Mouse (Mus musculus) heart, embryonic 15.5 days (tissue): Measurements from ENCODE around the gene Tsc22d1. TPM values are rescaled to one million over a fixed set of nuclear protein-coding genes. Genes with fewer than 3 reads are reported as not detected.

Experiments
- ATAC-seq: fragments of 200-750 bp; cut with Nextera tagmentation; replicated peaks from 2 replicates; pipeline ENCODE4 v1.8.0; 2017; ENCODE audit warnings: low read depth, moderate TSS enrichment; ENCODE audit not compliant: insufficient number of reproducible peaks, insufficient read depth, low FRiP score
- H3K27ac ChIP-seq: fragments of 300-500 bp; sonication (generic); 2 replicates; pipeline ENCODE4 v1.5.1; 2015; ENCODE audit warnings: mild to moderate bottlenecking, inconsistent platforms
- H3K27me3 ChIP-seq: fragments of 300-500 bp; sonication (generic); 2 replicates; pipeline ENCODE4 v1.6.1; 2015; ENCODE audit warnings: inconsistent platforms
- H3K36me3 ChIP-seq: fragments of 300-500 bp; sonication (generic); 2 replicates; pipeline ENCODE4 v1.6.1; 2015; ENCODE audit warnings: mild to moderate bottlenecking, inconsistent platforms
- H3K4me1 ChIP-seq: fragments of 300-500 bp; sonication (generic); replicated peaks from 2 replicates; pipeline ENCODE4 v1.6.1; 2015; ENCODE audit warnings: inconsistent platforms
- H3K4me2 ChIP-seq: fragments of 300-500 bp; sonication (generic); 2 replicates; pipeline ENCODE4 v1.6.1; 2015; ENCODE audit warnings: inconsistent platforms, mild to moderate bottlenecking, moderate library complexity
- H3K4me3 ChIP-seq: fragments of 300-500 bp; sonication (generic); 2 replicates; pipeline ENCODE4 v1.5.1; 2015; ENCODE audit warnings: mild to moderate bottlenecking, inconsistent platforms
- H3K9ac ChIP-seq: fragments of 300-500 bp; sonication (generic); 2 replicates; pipeline ENCODE4 v1.6.1; 2015; ENCODE audit warnings: mild to moderate bottlenecking, inconsistent platforms
- H3K9me3 ChIP-seq: fragments of 300-500 bp; sonication (generic); replicated peaks from 2 replicates; pipeline ENCODE4 v1.6.1; 2016; ENCODE audit warnings: inconsistent platforms
- WGBS: fragments of 180-500 bp; shearing (Covaris S2); methylation state at CpG from one replicate; pipeline ENCODE4 v1.1.7; 2015; ENCODE audit warnings: mixed read lengths; 5-methylcytosine and 5-hydroxymethylcytosine counted together
- polyA plus RNA-seq: library from polyadenylated mRNA; unstranded; fragments of >200 nt; fragmentation: Nextera tagmentation; extraction: Ambion mirVana; gene quantifications from 2 replicates; pipeline ENCODE4 v1.2.1, GENCODE M21; 2015

Gene Tsc22d1
- polyA plus RNA-seq, 1 experiment from 2014 or later = 266 TPM

GRCm38 (mm10) chr14:76442160-76442559 is 27.4 kb downstream of the Tsc22d1 start:
- Histone ChIP-seq H3K4me2 (no peak overlapping the region), H3K36me3 (peaks cover 23% of the 10 kb centered on the region), H3K9me3 (no peaks in the 10 kb centered on the region), H3K4me3 (no peak overlapping the region), H3K4me1 (no peaks in the 10 kb centered on the region), H3K27ac (no peak overlapping the region), H3K27me3 (no peaks in the 10 kb centered on the region), H3K9ac (no peak overlapping the region)
- ATAC-seq = no peak
- 83% methylated on average over 10 of the region's 10 CpGs for WGBS

GRCm38 (mm10) chr14:76448987-76449386 is 34.2 kb downstream of the Tsc22d1 start:
- 0 out of 2 replicates have a peak, but pooled peaks have one; percentile 47 for ATAC-seq
- H3K4me1 ChIP-seq = peaks cover 15% of the 10 kb centered on the region
- H3K9me3 ChIP-seq = no peaks in the 10 kb centered on the region
- H3K27me3 ChIP-seq = no peaks in the 10 kb centered on the region
- H3K27ac ChIP-seq = no peak overlapping the region
- WGBS = 56% methylated on average over 4 of the region's 4 CpGs
- H3K9ac ChIP-seq = no peak overlapping the region
- peak overlapping the region; percentile 30; the same call in 1 of the 2 replicates for H3K4me2 ChIP-seq
- H3K36me3 ChIP-seq = no peaks in the 10 kb centered on the region
- no peak overlapping the region for H3K4me3 ChIP-seq

DNA sequence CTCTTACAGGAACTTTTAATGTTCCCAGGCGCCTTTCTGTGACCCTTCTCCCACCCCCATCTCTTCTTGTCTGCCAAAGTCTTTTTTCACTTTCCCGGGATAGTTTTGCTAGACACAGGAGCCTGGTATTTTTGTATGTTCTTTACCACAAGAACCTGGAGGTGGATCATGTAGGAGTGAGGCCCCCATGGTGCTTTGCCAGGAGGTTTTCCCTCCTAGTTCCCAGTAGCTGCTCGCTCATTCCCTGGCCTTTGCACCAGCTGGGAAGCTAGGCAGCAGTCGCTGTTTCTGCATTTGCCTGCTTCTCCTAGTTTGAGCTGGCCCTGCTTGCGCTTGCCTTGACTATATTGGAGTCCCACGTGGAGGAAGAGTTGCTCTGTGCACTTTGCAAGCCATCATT is 36.2 kb downstream of the Tsc22d1 start:
- Histone ChIP-seq H3K27ac (no peak overlapping the region), H3K36me3 (no peaks in the 10 kb centered on the region), H3K9ac (no peak overlapping the region), H3K4me3 (no peak overlapping the region), H3K27me3 (no peaks in the 10 kb centered on the region), H3K4me1 (peaks cover 22% of the 10 kb centered on the region), H3K9me3 (no peaks in the 10 kb centered on the region), H3K4me2 (no peak overlapping the region)
- 71% methylated on average over 6 of the region's 6 CpGs for WGBS
- ATAC-seq = no peak

- no peaks in the 10 kb centered on the region for H3K27me3 ChIP-seq
- ATAC-seq = 0 out of 2 replicates have a peak, but pooled peaks have one; percentile 28
- H3K4me2 ChIP-seq = 0 out of 2 replicates have a peak overlapping the region, but pooled peaks have one; percentile 18
- no peaks in the 10 kb centered on the region for H3K36me3 ChIP-seq
- H3K27ac ChIP-seq = no peak overlapping the region
- peaks cover 20% of the 10 kb centered on the region for H3K4me1 ChIP-seq
- 64% methylated on average over 17 of the region's 17 CpGs for WGBS
- H3K9me3 ChIP-seq = no peaks in the 10 kb centered on the region
- no peak overlapping the region for H3K4me3 ChIP-seq
- no peak overlapping the region for H3K9ac ChIP-seq
Measured at GRCm38 (mm10) chr14:76452751-76453360, 38.1 kb downstream of the Tsc22d1 start.

GRCm38 (mm10) chr14:76454673-76455072 is 39.9 kb downstream of the Tsc22d1 start:
- H3K9ac ChIP-seq = no peak overlapping the region
- WGBS = 59% methylated on average over 5 of the region's 5 CpGs
- no peaks in the 10 kb centered on the region for H3K9me3 ChIP-seq
- no peak overlapping the region for H3K4me3 ChIP-seq
- no peak overlapping the region for H3K4me2 ChIP-seq
- H3K36me3 ChIP-seq = no peaks in the 10 kb centered on the region
- no peak for ATAC-seq
- no peak overlapping the region for H3K27ac ChIP-seq
- H3K4me1 ChIP-seq = peaks cover 10% of the 10 kb centered on the region
- no peaks in the 10 kb centered on the region for H3K27me3 ChIP-seq

DNA sequence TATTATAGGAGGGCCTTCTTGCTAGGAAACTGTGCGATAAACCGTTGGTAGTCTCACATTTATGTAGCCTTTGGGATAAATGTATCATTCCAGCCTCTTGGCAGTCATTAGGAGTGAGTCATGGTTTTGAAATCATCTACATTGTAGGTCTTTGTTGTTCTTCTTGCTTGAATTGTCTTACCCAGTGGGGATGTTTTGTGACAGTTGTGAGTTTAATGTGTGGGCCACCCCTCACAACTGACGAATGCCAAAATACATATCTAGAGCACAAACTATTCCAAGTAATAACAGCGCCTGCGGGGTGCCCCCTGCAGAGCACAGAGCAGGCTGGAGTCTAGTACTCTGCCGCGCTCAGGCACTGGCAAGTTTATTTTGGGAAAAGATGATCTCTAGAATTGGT is 40.4 kb downstream of the Tsc22d1 start:
- no peak for ATAC-seq
- 67% methylated on average over 7 of the region's 7 CpGs for WGBS
- Histone ChIP-seq H3K4me3 (no peak overlapping the region), H3K36me3 (no peaks in the 10 kb centered on the region), H3K9ac (no peak overlapping the region), H3K4me1 (peaks cover 11% of the 10 kb centered on the region), H3K9me3 (no peaks in the 10 kb centered on the region), H3K27me3 (no peaks in the 10 kb centered on the region), H3K4me2 (no peak overlapping the region), H3K27ac (no peak overlapping the region)

DNA sequence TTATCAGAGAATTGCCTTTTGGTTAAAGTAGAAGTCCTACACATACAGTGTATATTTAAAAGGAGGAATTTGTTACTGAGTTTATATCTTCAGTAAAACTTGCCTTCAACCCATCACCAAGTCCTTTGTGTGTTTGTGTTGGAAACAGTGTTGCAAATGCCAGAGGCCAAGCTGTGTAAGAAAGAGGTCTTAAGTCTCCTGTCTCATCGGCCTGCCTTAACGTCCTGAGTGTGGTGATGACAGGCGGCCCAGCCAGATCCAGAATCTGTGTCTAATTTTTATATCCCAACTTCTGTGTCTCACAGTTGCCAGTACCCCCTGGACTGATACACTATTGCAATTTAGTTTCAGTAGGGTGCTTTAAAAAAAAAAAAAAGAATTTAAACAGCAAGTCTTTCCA is 42.9 kb downstream of the Tsc22d1 start:
- no peak overlapping the region for H3K9ac ChIP-seq
- no peaks in the 10 kb centered on the region for H3K36me3 ChIP-seq
- H3K9me3 ChIP-seq = no peaks in the 10 kb centered on the region
- H3K4me2 ChIP-seq = no peak overlapping the region
- no peak overlapping the region for H3K4me3 ChIP-seq
- no peak overlapping the region for H3K27ac ChIP-seq
- 60% methylated on average over 3 of the region's 3 CpGs for WGBS
- no peak for ATAC-seq
- H3K4me1 ChIP-seq = peaks cover 21% of the 10 kb centered on the region
- H3K27me3 ChIP-seq = no peaks in the 10 kb centered on the region

- WGBS = 53% methylated on average over 7 of the region's 7 CpGs
- peak overlapping the region; percentile 7; the same call in 1 of the 2 replicates for H3K4me3 ChIP-seq
Measured at GRCm38 (mm10) chr14:76460181-76460580, 45.4 kb downstream of the Tsc22d1 start.

GRCm38 (mm10) chr14:76461182-76461775 is 46.5 kb downstream of the Tsc22d1 start:
- Histone ChIP-seq H3K4me1 (peaks cover 15% of the 10 kb centered on the region; the same call in 1 of the 2 replicates), H3K27me3 (no peaks in the 10 kb centered on the region), H3K9me3 (no peaks in the 10 kb centered on the region), H3K36me3 (no peaks in the 10 kb centered on the region), H3K27ac (no peak overlapping the region), H3K9ac (no peak overlapping the region), H3K4me2 (no peak overlapping the region), H3K4me3 (no peak overlapping the region)
- no peak for ATAC-seq
- 73% methylated on average over 10 of the region's 10 CpGs for WGBS

More at GRCm38 (mm10) chr14:76460181-76460580, 45.4 kb downstream of the Tsc22d1 start:
- Histone ChIP-seq H3K4me1 (peaks cover 20% of the 10 kb centered on the region; the same call in 1 of the 2 replicates), H3K9me3 (no peaks in the 10 kb centered on the region), H3K27me3 (no peaks in the 10 kb centered on the region), H3K4me2 (peak overlapping the region; percentile 41), H3K36me3 (no peaks in the 10 kb centered on the region), H3K9ac (no peak overlapping the region), H3K27ac (no peak overlapping the region)
- ATAC-seq = no peak

GRCm38 (mm10) chr14:76463414-76464098 is 48.8 kb downstream of the Tsc22d1 start:
- no peaks in the 10 kb centered on the region for H3K27me3 ChIP-seq
- 79% methylated on average over 4 of the region's 4 CpGs for WGBS
- no peaks in the 10 kb centered on the region for H3K9me3 ChIP-seq

DNA sequence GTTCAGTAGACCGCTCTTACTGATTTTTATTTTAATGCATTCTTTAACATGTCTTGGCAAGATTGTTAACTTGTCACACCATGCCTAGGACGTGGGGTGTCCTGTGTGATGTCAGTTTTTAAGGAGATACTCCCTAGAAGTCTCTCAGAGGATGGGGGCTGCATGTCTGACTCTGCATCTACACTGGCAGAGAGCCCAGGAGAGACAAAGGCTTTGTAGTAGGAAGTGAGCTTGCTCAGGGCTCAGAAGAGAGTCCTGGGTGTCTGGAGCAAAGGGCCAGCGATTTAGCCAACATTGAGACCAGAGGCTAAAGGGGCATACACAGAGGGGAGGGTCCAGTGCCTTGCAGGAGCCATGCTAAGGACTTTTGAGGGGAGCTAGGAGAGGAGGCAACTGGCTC is 50.2 kb downstream of the Tsc22d1 start:
- Histone ChIP-seq H3K4me3 (no peak overlapping the region), H3K4me1 (peaks cover 30% of the 10 kb centered on the region), H3K9ac (no peak overlapping the region), H3K36me3 (no peaks in the 10 kb centered on the region), H3K27ac (no peak overlapping the region), H3K27me3 (no peaks in the 10 kb centered on the region), H3K9me3 (no peaks in the 10 kb centered on the region), H3K4me2 (no peak overlapping the region)
- no peak for ATAC-seq
- 58% methylated on average over 3 of the region's 3 CpGs for WGBS

More at GRCm38 (mm10) chr14:76463414-76464098, 48.8 kb downstream of the Tsc22d1 start:
- Histone ChIP-seq H3K27ac (no peak overlapping the region), H3K9ac (no peak overlapping the region), H3K4me1 (peaks cover 27% of the 10 kb centered on the region), H3K4me3 (no peak overlapping the region), H3K36me3 (no peaks in the 10 kb centered on the region), H3K4me2 (no peak overlapping the region)
- ATAC-seq = no peak
